Mouse (Mus musculus) heart, adult 8-10 months (tissue): Measurements from ENCODE around the gene Phf21b. TPM values are rescaled to one million over a fixed set of nuclear protein-coding genes. Genes with fewer than 3 reads are reported as not detected.

ENCODE experiments used
- DNase-seq: peaks from one replicate; pipeline ENCODE4 v3.0.0; 2022; ENCODE audit warnings: low spot score
- total RNA-seq, 4 experiments: library from RNA; stranded (reverse); gene quantifications; 2 replicates each; pipeline ENCODE4 v1.2.4; 2022

Phf21b gene
- total RNA-seq, 4 experiments from 2014 or later, result 0.90 to 1.9 (median 1.7) TPM

DNA sequence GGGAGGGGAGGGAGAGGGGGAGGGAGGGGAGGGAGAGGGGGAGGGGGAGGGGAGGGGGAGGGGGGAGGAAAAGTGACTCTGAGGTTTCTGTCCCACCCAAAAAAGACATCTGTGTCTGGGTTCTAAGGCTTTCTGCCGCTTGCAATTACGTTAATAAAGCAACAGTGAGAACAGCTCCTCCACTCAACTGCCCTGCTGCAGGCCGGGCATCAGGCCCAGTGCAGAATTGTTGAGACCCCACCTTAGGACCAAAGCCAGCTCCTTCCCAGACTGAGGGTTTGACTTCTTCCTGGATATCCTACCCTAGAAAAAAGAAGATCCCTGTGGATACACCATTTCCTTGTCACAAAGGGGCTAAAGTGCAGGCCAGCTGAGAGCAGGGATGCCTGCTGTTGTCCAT lies 9.6 kb downstream of the Phf21b start:
- no peak for DNase-seq

DNA sequence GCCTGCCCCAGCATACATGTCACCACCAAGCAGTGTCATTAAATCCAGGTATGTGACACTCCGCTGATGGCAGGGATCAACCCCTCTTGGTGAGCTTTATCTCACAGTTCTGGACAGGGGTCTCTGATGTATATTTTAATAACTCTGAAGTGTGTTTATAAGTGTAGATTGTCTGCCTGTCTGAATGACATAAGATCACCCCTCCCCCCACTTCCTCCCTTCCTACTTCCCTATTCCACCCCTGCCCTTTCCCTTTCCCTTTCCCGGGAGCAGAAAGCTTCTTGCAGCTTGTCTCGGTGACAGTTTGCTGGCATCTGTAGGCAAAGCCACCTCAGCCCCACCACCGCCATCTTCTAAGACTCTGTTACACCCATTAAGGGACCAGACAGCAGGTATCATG lies 11.0 kb downstream of the Phf21b start:
- DNase-seq, result no peak

DNA sequence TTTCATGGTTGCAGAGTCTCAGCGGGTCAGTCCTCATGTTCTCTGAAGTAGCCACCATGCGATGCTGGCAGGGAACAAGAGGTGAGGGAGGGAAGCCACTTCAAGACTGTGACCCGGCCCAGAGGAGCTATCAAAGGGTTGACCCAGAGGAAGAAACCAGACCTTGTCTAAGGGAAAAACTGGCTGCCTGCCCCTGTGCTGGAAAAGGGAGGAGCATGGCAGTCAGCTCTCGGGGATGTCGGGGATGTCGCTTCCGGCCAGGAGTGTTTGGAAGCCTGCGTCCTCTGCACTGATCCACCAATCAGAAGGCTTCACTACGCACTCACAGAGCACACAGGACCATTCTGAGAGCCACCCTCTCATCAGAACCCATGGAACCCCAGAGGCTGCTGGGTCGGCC lies 12.8 kb downstream of the Phf21b start:
- DNase-seq, result no peak

DNA sequence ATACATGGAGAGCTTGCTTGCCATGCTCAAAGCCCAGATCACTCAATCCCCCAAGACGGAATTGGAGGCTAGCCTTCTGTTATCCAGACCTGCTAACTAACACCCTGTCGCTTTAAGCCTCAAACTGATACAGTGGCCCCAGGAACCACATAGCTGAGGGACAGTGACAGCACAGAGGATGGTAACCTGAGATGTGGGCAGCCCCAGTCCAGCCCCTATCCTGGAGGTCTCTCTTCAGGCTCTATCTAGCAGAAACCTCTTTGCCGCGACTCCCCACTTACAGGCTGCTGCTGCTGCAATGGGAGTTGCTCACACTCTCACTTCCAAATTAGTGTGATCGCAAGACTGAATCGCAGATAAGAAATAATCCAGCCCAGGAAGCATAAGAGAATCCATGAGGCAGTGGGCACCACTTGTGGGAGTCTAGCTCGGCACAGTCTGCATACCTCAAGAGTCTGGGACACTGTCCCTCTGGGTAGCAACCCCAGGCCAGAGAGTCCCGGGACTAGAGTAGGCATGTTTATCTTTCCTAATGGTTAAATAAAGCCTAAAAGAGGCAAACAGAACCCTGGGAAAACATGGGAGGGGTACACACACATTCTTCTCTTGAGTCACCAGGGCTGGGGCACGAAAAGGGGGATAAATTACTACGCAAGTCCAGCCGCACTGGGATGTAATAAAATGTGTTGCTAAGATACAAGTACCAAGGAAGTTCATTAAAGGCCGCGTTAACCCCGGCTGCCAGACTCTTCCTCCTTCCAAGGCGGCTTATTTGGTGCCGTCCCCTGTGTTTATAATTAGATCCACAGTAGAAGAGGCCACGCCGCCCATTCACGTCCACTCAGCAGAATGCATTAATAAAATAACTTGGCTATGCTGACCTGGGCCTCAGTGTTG lies 13.7 kb downstream of the Phf21b start:
- no peak for DNase-seq

DNA sequence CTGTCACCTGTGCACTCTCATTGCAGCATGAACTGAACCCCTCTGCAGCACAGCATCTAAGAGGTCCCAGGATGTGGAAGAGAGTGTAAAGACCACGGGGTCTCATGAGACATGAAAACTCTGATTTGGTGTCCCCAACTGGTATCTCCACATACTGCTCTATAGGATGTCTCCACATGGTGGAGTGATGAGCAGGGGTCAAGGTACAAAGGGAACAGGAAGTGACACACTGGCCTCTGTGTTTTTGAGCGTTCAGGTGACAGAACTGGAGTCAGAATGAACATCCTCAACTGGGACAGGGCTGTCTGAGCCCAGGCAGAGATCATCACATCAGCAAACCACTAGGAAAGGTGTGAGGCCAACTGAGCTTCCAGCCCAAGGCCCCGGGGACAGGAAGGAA lies 15.3 kb downstream of the Phf21b start:
- DNase-seq, result no peak

DNA sequence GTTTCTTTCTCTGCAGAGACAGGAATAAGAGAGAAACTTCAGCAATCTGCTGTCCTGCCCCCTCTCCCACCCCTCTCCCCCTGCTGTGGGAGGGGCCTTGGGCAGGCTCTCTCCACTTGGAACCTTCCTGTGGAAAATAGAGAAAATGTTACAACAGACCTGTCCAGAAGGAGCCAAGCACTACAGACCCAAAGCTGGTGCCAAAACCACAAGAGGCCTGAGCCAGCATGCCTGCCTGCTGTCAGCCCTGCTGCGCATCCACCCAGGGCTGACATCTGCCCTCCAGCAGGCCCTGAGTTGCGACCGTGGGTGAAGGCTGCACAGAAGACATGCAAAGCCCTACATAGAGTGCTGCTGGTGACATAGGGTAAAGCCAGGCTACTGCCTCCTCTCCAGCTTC lies 16.3 kb downstream of the Phf21b start:
- no peak for DNase-seq

DNA sequence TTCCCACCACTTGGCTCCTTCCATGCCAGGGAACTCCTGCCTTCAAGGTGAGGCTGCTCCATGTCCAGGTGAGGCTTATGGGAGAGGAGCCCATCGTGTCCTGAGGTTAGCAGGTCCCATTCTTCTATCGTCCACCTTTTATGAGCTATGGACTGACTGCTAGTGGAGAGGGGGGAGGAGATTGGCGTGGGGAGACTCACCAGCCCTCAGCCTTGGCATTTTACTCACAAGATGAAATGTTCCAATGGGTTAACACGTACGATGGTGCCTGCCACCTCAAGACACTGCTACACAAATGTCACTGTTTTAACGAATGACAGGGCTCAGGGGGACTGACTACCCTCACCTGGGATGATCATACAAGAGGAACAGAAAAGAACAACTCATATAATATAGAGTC lies 18.0 kb downstream of the Phf21b start:
- no peak for DNase-seq

DNA sequence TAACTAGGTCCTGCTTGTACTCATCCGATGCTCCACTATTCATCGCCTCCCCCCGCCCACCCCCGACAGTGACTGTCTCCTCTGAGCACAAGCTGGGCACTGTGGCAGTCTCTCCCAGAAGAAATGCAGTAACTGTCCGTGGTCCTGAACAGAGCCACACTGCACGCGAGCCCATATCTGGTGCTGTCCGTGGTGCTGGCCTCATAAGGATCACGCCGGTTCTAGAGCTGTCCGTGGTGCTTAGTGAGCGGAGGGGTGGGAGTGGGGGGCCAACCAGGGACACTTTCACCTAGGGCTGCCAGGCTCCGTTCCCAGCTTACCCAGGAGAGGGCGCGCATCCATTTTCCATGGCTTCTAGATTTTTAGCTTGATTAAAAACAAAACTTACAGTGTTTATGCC lies 26.4 kb downstream of the Phf21b start:
- DNase-seq, result peak; percentile 83

DNA sequence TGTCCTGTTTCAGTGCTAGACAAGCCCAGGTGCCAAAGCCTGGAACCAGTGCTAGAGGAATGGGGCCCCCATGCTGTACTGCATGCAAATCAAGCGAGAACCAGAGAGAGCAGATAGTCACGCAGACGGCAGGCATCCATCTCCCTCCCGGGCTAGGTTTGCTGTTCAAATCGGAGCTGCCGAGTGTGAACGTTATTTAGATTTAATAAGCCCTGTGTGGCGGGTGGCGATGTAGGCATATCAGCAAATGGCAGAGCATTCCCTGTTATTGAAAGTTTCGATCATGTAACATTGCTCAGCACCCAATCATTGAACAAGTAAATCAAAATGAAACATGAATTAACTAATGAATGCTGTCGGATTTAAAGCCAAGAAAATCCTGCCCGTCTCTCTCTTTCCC lies 27.2 kb downstream of the Phf21b start:
- no peak for DNase-seq

DNA sequence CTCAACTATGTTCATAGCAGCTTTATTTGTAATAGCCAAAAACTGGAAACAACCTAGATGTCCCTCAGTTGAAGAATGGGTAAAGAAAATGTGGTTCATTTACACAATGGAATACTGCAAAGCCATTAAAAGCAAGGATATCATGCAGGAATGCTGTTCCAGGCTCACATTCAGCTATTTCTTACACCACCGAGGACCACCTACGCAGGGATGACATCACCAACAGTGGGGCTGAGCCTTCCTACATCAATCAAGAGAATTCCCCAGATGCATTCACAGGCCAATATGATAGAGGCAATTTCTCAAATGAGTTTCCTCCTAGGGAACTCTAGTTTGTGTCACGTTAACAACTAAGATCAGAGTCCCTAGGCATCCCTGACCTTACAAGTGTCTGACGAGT lies 32.8 kb downstream of the Phf21b start:
- DNase-seq, result no peak

DNA sequence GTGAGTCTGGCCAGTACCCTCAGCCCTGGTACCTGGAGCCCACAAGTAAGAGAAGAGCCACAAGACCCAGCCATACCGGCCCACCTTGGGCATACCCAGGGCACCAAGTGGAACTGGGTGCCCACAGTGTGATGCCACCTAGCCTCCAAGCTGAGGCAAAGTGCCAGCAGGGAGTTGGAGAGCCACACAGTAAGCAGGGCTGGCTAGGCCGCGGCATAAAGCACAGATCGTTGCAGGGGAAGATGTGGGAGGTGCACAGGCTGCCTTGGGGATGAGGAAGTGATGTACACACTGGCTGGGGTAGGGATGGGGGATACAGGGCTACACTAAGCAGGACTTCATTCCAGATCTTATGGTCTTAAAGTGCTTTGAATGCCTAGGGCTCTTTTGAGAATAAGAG lies 35.0 kb downstream of the Phf21b start:
- no peak for DNase-seq

DNA sequence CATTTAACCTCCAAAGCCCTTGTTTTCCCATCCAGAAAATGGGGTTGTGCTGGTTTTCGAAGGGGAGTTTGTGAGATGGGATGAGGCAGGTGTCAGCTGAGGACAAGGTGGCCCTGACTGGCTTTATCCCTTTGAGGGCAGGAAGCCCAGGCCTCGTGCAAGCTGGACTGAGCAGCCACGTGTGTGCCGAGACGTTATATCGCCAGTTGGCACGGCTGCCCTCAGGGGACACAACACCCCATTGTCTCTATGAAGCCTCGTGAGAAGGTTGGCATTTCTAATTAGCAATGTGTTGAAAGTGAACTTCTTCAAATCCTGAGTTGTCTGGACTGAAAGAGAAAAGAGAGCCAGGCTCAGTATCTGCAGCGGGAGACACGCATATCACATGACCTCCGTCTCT lies 37.6 kb downstream of the Phf21b start:
- DNase-seq, result no peak

DNA sequence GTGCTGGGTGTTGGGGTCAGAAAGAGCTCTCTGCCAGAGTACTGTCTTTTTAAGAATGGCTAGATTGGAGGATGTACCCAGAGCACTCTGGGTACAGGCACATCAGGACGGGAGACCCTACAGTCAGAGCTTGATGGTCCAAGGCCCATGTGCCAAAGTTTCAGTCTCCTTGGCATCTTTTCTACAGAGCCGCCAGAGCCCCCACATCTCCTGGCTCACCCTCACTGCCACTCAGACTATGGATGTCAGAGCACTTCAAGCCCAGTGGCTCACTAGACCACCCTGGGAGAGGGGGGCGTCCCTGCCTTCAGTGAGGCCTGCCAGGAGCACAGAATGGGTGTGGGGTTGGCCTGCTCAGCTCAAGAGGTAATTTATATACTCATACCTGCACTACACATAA lies 38.3 kb downstream of the Phf21b start:
- DNase-seq, result no peak

DNA sequence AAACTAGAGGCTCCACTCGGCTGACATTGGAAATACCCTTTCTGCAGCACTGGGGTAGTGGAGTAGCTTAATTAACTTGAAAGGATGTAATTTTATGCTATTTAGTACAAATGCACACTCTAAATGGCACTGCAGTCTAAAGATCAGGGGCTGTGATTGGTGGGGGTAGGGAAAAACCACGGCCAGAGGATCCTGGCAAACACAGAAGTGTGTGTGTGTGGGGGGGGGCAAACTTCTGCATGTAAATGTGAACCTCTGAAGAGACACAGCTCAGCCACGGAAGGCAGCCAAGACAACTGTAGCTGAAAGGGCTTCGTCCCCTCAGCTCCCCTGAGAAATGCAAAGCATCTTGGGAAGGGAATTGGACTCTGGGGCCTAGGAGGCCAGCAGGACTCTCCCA lies 40.7 kb downstream of the Phf21b start:
- no peak for DNase-seq

DNA sequence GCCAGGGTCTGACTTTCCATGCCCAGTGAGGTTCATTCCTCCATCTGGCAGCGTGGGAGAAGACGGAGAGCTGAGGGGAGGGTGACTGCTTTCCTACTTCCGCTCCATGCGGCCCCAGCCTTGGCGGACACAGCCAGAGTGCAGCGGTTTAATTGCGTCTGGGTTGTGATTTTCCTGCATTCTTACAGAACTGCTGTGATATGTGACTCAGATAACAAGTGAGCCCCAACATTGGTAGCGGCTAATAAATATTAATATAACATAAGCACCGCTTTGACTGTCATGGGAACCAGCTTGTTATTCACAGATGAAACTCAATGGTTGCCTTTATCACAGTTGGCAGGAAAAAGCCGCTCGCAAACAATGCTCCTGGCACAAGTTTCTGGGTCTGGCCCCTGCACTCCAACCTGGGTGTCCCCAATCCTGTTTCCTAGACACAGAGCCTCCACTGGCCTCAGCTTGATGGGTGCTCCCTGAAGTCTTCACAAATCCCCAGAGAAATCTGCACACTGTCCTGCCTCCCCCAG lies 43.0 kb downstream of the Phf21b start:
- no peak for DNase-seq

DNA sequence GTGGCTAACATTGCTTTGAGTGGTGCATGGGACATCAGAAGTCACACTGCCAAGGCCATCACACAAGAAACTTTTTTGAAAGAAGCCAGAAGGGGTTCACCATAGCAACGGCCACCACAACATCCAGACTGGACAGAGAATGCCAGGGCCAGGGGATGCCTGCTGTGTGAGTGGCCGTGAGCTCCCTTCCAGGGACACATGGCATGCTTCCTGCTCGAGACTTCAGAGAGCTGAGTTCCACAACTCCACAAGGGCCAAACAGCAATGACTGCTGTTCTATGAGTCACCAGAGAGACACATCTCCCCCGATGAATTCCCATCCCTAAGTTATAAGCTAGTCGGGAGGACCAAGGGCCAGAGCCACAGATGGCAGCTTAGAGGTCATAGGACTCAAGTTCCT lies 44.7 kb downstream of the Phf21b start:
- no peak for DNase-seq

DNA sequence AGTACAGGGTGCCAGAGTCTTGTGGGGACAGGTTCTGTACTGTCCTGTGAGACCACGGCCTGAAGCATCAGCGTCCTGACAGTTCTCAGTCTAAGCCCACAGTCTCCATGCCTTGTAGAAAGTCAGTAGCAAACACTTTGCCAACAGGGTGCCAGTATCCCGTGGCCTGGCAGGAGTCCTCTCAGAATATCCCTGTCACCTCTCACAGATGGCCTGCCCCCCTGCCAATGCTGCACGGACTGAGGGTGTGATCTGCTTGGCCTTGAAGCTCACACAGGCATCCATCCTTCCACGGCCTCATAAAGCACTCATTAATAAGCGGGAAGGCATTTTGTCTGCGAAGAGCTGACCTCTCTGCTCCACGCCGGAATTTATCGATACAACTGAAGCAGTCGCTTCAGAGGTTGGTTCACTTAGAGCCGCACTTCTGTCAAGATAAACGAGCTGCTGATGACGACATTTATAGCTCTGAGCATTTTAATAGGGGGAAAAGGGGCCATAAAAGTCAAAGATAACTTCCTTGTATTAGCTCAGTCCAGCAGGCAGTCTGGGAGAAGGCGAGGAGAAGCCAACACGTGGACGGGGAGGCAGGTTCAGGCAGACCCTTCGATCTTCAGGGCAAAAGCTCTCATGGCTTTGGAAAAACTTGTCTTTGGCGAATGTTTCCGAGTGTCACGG lies 46.4 kb downstream of the Phf21b start:
- peak; percentile 6 for DNase-seq

DNA sequence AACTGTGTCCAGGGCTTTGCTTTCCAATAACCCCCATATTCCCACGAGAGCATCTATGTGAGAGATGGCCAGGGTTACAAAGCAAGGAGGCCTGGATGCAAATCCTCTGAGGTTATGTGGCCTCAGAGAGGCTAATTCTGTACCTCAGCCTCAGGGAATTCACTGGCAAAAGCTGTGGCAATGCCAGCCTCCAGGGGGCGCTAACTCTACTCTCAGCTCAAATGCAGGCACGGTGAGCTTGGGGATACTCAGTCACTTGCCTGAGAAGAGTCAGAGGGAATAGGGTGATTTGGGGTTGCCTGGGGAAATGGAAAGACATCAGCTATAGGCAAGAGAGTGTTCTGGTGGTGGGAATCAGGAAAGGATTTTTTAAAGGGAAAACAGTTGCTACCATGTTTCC lies 52.2 kb downstream of the Phf21b start:
- peak; percentile 62 for DNase-seq

DNA sequence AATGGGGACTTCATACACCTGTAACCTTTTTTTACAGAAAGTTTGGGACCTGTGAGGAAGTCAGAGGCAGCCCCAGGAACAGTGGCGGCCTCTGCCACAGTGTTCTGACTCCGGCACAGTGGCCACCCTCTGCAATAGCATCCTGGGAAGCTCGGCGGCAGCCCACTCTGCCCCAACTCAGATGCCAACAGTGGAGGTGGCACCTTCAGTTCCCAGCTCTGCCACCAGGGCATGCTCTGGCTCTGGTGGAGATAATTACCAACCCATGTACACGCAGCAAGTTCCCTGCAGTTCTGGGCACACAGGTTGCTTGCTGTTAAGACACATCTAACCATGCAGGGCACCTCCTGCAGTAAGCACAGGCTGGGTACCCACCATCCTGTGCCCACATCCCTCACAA lies 55.7 kb downstream of the Phf21b start:
- no peak for DNase-seq

DNA sequence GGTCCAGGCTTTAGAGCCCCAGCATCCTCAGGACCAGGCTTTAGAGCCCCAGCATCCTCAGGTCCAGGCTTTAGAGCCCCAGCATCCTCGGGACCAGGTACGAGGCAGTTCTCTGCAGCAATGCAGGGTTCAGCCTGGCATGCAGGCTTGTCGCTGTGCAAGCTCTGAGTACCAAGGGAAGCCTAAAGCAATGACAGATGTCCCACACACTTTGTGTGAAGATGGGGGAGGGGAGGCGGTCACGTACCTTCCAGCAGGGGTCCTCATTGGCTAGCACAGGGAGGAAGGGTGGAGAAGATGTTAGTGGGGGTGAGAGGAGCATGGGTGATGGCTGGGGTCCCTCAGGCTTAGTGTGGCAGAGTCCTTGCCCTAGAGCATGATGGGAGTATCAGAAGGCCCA lies 62.2 kb downstream of the Phf21b start:
- DNase-seq, result no peak

DNA sequence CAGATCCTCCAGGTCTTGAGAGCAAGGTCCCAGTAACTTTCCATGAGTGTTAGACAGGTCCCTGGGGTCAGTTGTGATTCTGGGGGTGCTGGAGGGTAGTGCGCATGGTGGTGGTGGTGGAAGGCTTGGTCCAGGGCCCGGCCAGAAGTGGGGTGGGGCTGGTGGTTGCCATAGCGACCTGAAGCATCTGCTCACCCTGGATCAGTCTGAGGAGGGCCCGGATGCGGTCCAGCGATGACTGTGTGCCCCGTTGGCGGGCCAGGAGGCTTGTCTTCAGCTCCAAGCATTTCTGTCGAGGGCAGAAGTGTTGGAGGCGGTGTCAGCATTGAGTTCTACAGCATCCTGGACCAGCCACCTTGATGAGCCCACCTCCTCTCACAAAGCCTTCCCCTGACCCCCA lies 68.7 kb downstream of the Phf21b start:
- DNase-seq, result no peak

DNA sequence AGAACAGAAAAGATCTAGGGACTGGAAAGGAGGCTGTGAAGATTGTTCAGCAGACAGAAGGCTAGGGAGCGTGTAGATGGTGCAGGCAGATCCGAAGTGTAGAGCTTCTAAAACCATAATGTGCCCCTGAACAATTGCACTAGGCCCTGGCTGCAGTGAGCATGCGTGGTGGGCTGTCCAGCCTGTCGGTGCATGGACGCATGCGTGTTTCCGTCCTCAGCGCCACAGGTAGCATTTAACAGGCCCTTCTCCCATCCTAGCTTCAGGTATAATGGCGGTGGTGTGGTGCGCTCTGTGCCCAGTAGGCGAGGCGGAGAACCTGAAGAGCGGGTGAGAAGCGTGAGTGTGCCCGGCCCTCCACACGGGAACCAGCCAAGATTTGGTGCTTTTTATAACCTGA lies 71.0 kb downstream of the Phf21b start:
- no peak for DNase-seq

DNA sequence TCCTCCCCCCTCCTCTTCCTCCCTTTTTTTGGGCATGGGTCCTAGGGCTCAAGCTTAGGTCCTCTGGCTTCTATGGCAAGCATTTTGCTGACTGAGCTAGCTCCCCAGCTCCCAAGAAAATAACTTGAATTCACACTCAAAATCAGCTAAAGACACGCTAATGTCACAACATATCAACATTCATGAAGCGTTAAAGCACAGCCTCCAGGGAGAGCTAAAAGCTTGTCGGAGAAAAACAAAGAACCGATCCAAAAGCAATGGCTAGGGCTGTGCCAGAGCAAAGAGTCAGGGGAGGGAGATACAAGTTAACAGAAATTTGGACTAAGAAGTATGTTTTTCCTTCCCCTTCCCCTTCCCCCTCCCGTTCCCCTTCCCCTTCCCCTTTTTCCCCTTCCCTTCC lies 77.3 kb downstream of the Phf21b start:
- DNase-seq, result no peak
